Mouse (Mus musculus) MEL (cell line): Measurements from ENCODE around the gene Inpp5d. TPM values are rescaled to one million over a fixed set of nuclear protein-coding genes. Genes with fewer than 3 reads are reported as not detected.

Source experiments
- DNase-seq: peaks from one replicate; pipeline ENCODE4 v3.0.0; 2011; ENCODE audit warnings: low read depth, low spot score
- H3K27ac ChIP-seq: 2 replicates; pipeline ENCODE4 v1.5.1; 2012; ENCODE audit warnings: low read depth, mild to moderate bottlenecking, control low read depth, low read length, moderate library complexity; ENCODE audit not compliant: control insufficient read depth
- H3K27me3 ChIP-seq, 2 experiments: fragments of 150-350 bp in 1 of 2; sonication (generic) in 1 of 2; 2 replicates each; pipeline ENCODE4 v1.6.1; 2012; ENCODE audit warnings: low read length in 2 of 2, mild to moderate bottlenecking in 2 of 2, improper control_type of control experiment in 1 of 2, moderate library complexity in 1 of 2; ENCODE audit not compliant: insufficient read depth in 2 of 2, control insufficient read depth in 1 of 2
- H3K36me3 ChIP-seq, 2 experiments: 2 replicates each; pipeline ENCODE4 v1.6.1; 2012 to 2014; ENCODE audit warnings: low read length in 2 of 2, improper control_type of control experiment in 1 of 2, inconsistent platforms in 1 of 2, mild to moderate bottlenecking in 1 of 2; ENCODE audit not compliant: insufficient read depth in 2 of 2, control insufficient read depth in 1 of 2
- H3K4me1 ChIP-seq, 2 experiments: fragments of 150-350 bp in 1 of 2; sonication (generic) in 1 of 2; 2 replicates each; pipeline ENCODE4 v1.6.1; 2012; ENCODE audit warnings: low read length in 2 of 2, improper control_type of control experiment in 1 of 2, mild to moderate bottlenecking in 1 of 2; ENCODE audit not compliant: insufficient read depth in 2 of 2, control insufficient read depth in 1 of 2
- H3K4me3 ChIP-seq, 2 experiments: fragments of 150-350 bp in 1 of 2; sonication (generic) in 1 of 2; 2 replicates each; pipeline ENCODE4 v1.5.1; 2012; ENCODE audit warnings: low read depth in 2 of 2, low read length in 2 of 2, mild to moderate bottlenecking in 2 of 2, moderate library complexity in 2 of 2, control low read depth in 1 of 2, improper control_type of control experiment in 1 of 2; ENCODE audit not compliant: control insufficient read depth in 1 of 2, insufficient read depth in 1 of 2
- H3K79me2 ChIP-seq: 2 replicates; pipeline ENCODE4 v1.6.1; 2012; ENCODE audit warnings: mild to moderate bottlenecking, low read length, moderate library complexity; ENCODE audit not compliant: control insufficient read depth, poor library complexity, insufficient read depth
- H3K9ac ChIP-seq: 2 replicates; pipeline ENCODE4 v1.6.1; 2012; ENCODE audit warnings: low read depth, mild to moderate bottlenecking, control low read depth, low read length, moderate library complexity; ENCODE audit not compliant: control insufficient read depth, poor library complexity, severe bottlenecking
- H3K9me3 ChIP-seq: fragments of 150-350 bp; sonication (generic); replicated peaks from 2 replicates; pipeline ENCODE4 v1.6.1; 2012; ENCODE audit warnings: mild to moderate bottlenecking, low read length, improper control_type of control experiment, moderate library complexity; ENCODE audit not compliant: insufficient read depth
- CHD2 ChIP-seq: IDR thresholded peaks from 2 replicates; pipeline ENCODE4 v1.6.1; 2011; ENCODE audit warnings: low read length, improper control_type of control experiment
- E2F4 ChIP-seq: IDR thresholded peaks from 2 replicates; pipeline ENCODE4 v1.6.1; 2011; ENCODE audit warnings: low read depth, low read length, improper control_type of control experiment, borderline replicate concordance
- EP300 ChIP-seq, 2 experiments: IDR thresholded peaks; 2 replicates each; pipeline ENCODE4 v1.6.1; 2011; ENCODE audit warnings: improper control_type of control experiment in 2 of 2, low read length in 2 of 2, low read depth in 1 of 2, mild to moderate bottlenecking in 1 of 2
- GATA1 ChIP-seq: IDR thresholded peaks from 2 replicates; pipeline ENCODE4 v1.6.1; 2011; ENCODE audit warnings: low read depth, low read length, improper control_type of control experiment
- MAFK ChIP-seq: IDR thresholded peaks from 2 replicates; pipeline ENCODE4 v1.6.1; 2011; ENCODE audit warnings: low read depth, mild to moderate bottlenecking, low read length, improper control_type of control experiment, borderline replicate concordance
- MAZ ChIP-seq: IDR thresholded peaks from 2 replicates; pipeline ENCODE4 v1.6.1; 2012; ENCODE audit warnings: low read depth, mild to moderate bottlenecking, inconsistent platforms, low read length, improper control_type of control experiment
- MYC ChIP-seq: IDR thresholded peaks from 2 replicates; pipeline ENCODE4 v1.6.1; 2011; ENCODE audit warnings: low read depth, mild to moderate bottlenecking, low read length, improper control_type of control experiment, moderate library complexity
- NRF1 ChIP-seq: IDR thresholded peaks from 2 replicates; pipeline ENCODE4 v1.6.1; 2014; ENCODE audit warnings: low read depth, mild to moderate bottlenecking, inconsistent platforms, low read length, improper control_type of control experiment, moderate library complexity; ENCODE audit not compliant: poor library complexity, insufficient read depth, severe bottlenecking
- POLR2A ChIP-seq, 2 experiments: IDR thresholded peaks; 2 replicates each; pipeline ENCODE4 v1.6.1; 2011 to 2012; ENCODE audit warnings: low read length in 2 of 2, mild to moderate bottlenecking in 2 of 2, control low read depth in 1 of 2, improper control_type of control experiment in 1 of 2, low read depth in 1 of 2, moderate library complexity in 1 of 2; ENCODE audit not compliant: control insufficient read depth in 1 of 2, insufficient read depth in 1 of 2, poor library complexity in 1 of 2
- POLR2AphosphoS2 ChIP-seq: IDR thresholded peaks from 2 replicates; pipeline ENCODE4 v1.6.1; 2011; ENCODE audit warnings: low read length, improper control_type of control experiment
- POLR2AphosphoS5 ChIP-seq: IDR thresholded peaks from 2 replicates; pipeline ENCODE4 v1.6.1; 2012; ENCODE audit warnings: low read depth, borderline replicate concordance, mild to moderate bottlenecking, inconsistent platforms, low read length, moderate library complexity, mixed read lengths
- RAD21 ChIP-seq: IDR thresholded peaks from 2 replicates; pipeline ENCODE4 v1.6.1; 2011; ENCODE audit warnings: mild to moderate bottlenecking, low read depth, low read length, improper control_type of control experiment
- RCOR1 ChIP-seq: IDR thresholded peaks from 2 replicates; pipeline ENCODE4 v1.6.1; 2012; ENCODE audit warnings: low read depth, mild to moderate bottlenecking, inconsistent platforms, low read length, improper control_type of control experiment
- SIN3A ChIP-seq: IDR thresholded peaks from 2 replicates; pipeline ENCODE4 v1.6.1; 2012; ENCODE audit warnings: low read length, improper control_type of control experiment, inconsistent platforms
- SMC3 ChIP-seq: IDR thresholded peaks from 2 replicates; pipeline ENCODE4 v1.6.1; 2011; ENCODE audit warnings: low read depth, low read length, improper control_type of control experiment
- TAL1 ChIP-seq: IDR thresholded peaks from 2 replicates; pipeline ENCODE4 v1.6.1; 2012; ENCODE audit warnings: mild to moderate bottlenecking, inconsistent platforms, low read length, moderate library complexity, mixed read lengths
- TCF12 ChIP-seq: IDR thresholded peaks from 2 replicates; pipeline ENCODE4 v1.6.1; 2014; ENCODE audit warnings: low read depth, mild to moderate bottlenecking, inconsistent platforms, low read length, improper control_type of control experiment, moderate library complexity
- USF1 ChIP-seq: IDR thresholded peaks from 2 replicates; pipeline ENCODE4 v1.6.1; 2014; ENCODE audit warnings: low read depth, mild to moderate bottlenecking, inconsistent platforms, low read length, improper control_type of control experiment, moderate library complexity
- USF2 ChIP-seq, 2 experiments: IDR thresholded peaks; 2 replicates each; pipeline ENCODE4 v1.6.1; 2011 to 2012; ENCODE audit warnings: improper control_type of control experiment in 2 of 2, low read length in 2 of 2, borderline replicate concordance in 1 of 2, inconsistent platforms in 1 of 2, low read depth in 1 of 2, mild to moderate bottlenecking in 1 of 2; ENCODE audit not compliant: insufficient read depth in 1 of 2
- ZC3H11A ChIP-seq: IDR thresholded peaks from 2 replicates; pipeline ENCODE4 v1.6.1; 2012; ENCODE audit warnings: low read depth, mild to moderate bottlenecking, inconsistent platforms, low read length, improper control_type of control experiment
- ZNF384 ChIP-seq: IDR thresholded peaks from 2 replicates; pipeline ENCODE4 v1.6.1; 2012; ENCODE audit warnings: low read depth, mild to moderate bottlenecking, inconsistent platforms, low read length, improper control_type of control experiment
- polyA plus RNA-seq, 2 experiments: library from polyadenylated mRNA; stranded (reverse) in 1 of 2; unstranded in 1 of 2; fragments of >175 nt in 1 of 2; fragments of >200 nt in 1 of 2; gene quantifications; 2 replicates each; pipeline versions ENCODE4 v1.2.1 to v1.2.4; 2012; ENCODE audit warnings: low replicate concordance in 2 of 2, low read depth in 1 of 2; ENCODE audit not compliant: insufficient read length in 2 of 2, insufficient read depth in 1 of 2, missing spikeins in 1 of 2
- total RNA-seq: library from RNA; depleted of rRNA; stranded (reverse); fragments of 300-350 nt; gene quantifications from 2 replicates; pipeline ENCODE4 v1.2.3, GENCODE M21; 2012

Gene Inpp5d
- total and polyA plus RNA-seq, 3 experiments: 69.4 to 71.3 TPM; not detected in 1

- TF ChIP-seq SIN3A (peak; percentile 65; the same call in 1 of the 2 replicates), ZNF384 (no peak), MAZ (no peak)
Measured at GRCm38 (mm10) chr1:87658937-87659617, 39.0 kb downstream of the Inpp5d start (continued).

GRCm38 (mm10) chr1:87659618-87659960 lies 39.5 kb downstream of the Inpp5d start:
- no peak for DNase-seq
- Histone ChIP-seq H3K9ac (peak overlapping the region; percentile 13), H3K27me3 (no peaks in the 10 kb centered on the region), H3K27ac (peak overlapping the region; percentile 46), H3K36me3 (peaks cover 1 to 32% of the 10 kb centered on the region in 2 experiments), H3K4me1 (peaks cover 13 to 30% of the 10 kb centered on the region in 2 experiments), H3K4me3 (no peak overlapping the region), H3K9me3 (no peaks in the 10 kb centered on the region), H3K79me2 (peaks cover 5% of the 10 kb centered on the region)
- TF ChIP-seq RCOR1: no peak
- TF ChIP-seq ZC3H11A: no peak
- TF ChIP-seq MAZ: no peak
- TF ChIP-seq ZNF384: no peak
- no peak for TF ChIP-seq CHD2
- TF ChIP-seq RAD21: no peak
- TF ChIP-seq USF1: no peak
- no peak for TF ChIP-seq POLR2A (IDR thresholded peaks at IDR 0.05; ENCODE audit: control insufficient read depth in 1 of 2, insufficient read depth in 1 of 2, low read depth in 1 of 2, low read length in 2 of 2, poor library complexity in 1 of 2)
- TF ChIP-seq POLR2AphosphoS5: no peak
- TF ChIP-seq SMC3: no peak
- no peak; the same call in 1 of the 2 replicates for TF ChIP-seq TAL1
- TF ChIP-seq TCF12: no peak
- no peak for TF ChIP-seq MAFK

GRCm38 (mm10) chr1:87660740-87661139 lies 40.6 kb downstream of the Inpp5d start:
- peaks cover 4 to 32% of the 10 kb centered on the region in 2 experiments for H3K36me3 ChIP-seq

More at GRCm38 (mm10) chr1:87660740-87661139, 40.6 kb downstream of the Inpp5d start:
- Histone ChIP-seq H3K4me1 (peaks cover 13 to 30% of the 10 kb centered on the region in 2 experiments), H3K4me3 (no peak overlapping the region), H3K27me3 (no peaks in the 10 kb centered on the region), H3K9ac (no peak overlapping the region), H3K27ac (no peak overlapping the region), H3K9me3 (no peaks in the 10 kb centered on the region), H3K79me2 (peaks cover 5% of the 10 kb centered on the region)
- no peak for TF ChIP-seq CHD2
- TF ChIP-seq EP300 (IDR thresholded peaks at IDR 0.05; ENCODE audit: low read depth in 1 of 2, low read length in 2 of 2): no peak
- TF ChIP-seq TAL1: no peak
- no peak for TF ChIP-seq E2F4
- TF ChIP-seq MYC: no peak
- no peak for TF ChIP-seq USF2 (IDR thresholded peaks at IDR 0.05; ENCODE audit: borderline replicate concordance in 1 of 2, insufficient read depth in 1 of 2, low read depth in 1 of 2, low read length in 2 of 2)
- TF ChIP-seq POLR2AphosphoS2: no peak
- TF ChIP-seq SIN3A: no peak
- TF ChIP-seq GATA1: no peak
- TF ChIP-seq ZNF384: no peak
- TF ChIP-seq TCF12: no peak
- no peak for TF ChIP-seq NRF1
- DNase-seq: no peak
